Mouse (Mus musculus) midbrain, embryonic 11.5 days (tissue): ENCODE measurements at regions not wholly inside any gene's neighbourhood (a gene's known extent, or its start where the extent isn't known, plus 50 kb on each side); places are given as distances from the start of the nearest gene placed in this dataset.

ENCODE experiments used
- ATAC-seq: fragments of 200-750 bp; cut with Nextera tagmentation; 2 replicates; pipeline ENCODE4 v1.8.0; 2017; ENCODE audit warnings: moderate TSS enrichment, moderate library complexity; ENCODE audit not compliant: low FRiP score
- DNase-seq: peaks from one replicate; pipeline ENCODE4 v3.0.0; 2015; ENCODE audit warnings: low spot score; ENCODE audit errors: missing footprints
- H3K27ac ChIP-seq: fragments of 300-500 bp; sonication (generic); 2 replicates; pipeline ENCODE4 v1.5.1; 2014; ENCODE audit warnings: low read depth, low read length
- H3K27me3 ChIP-seq: fragments of 300-500 bp; sonication (generic); 2 replicates; pipeline ENCODE4 v1.6.1; 2014; ENCODE audit warnings: mild to moderate bottlenecking, low read length, moderate library complexity, mixed read lengths; ENCODE audit not compliant: control insufficient read depth, insufficient read depth
- H3K36me3 ChIP-seq: fragments of 300-500 bp; sonication (generic); 2 replicates; pipeline ENCODE4 v1.6.1; 2014; ENCODE audit warnings: mild to moderate bottlenecking, low read length, moderate library complexity, mixed read lengths; ENCODE audit not compliant: control insufficient read depth, insufficient read depth
- H3K4me1 ChIP-seq: fragments of 300-500 bp; sonication (generic); 2 replicates; pipeline ENCODE4 v1.6.1; 2014; ENCODE audit warnings: low read length; ENCODE audit not compliant: control insufficient read depth, insufficient read depth
- H3K4me2 ChIP-seq: fragments of 300-500 bp; sonication (generic); 2 replicates; pipeline ENCODE4 v1.6.1; 2014; ENCODE audit warnings: mild to moderate bottlenecking, moderate library complexity
- H3K4me3 ChIP-seq: fragments of 300-500 bp; sonication (generic); 2 replicates; pipeline ENCODE4 v1.5.1; 2014; ENCODE audit warnings: low read depth, low read length
- H3K9ac ChIP-seq: fragments of 300-500 bp; sonication (generic); 2 replicates; pipeline ENCODE4 v1.6.1; 2014; ENCODE audit warnings: low read length
- H3K9me3 ChIP-seq: fragments of 300-500 bp; sonication (generic); 2 replicates; pipeline ENCODE4 v1.6.1; 2016; ENCODE audit warnings: low read length; ENCODE audit not compliant: control insufficient read depth
- WGBS: fragments of 180-500 bp; shearing (Covaris S2); extraction: QIAGEN DNeasy Blood & Tissue Kit; methylation state at CpG from one replicate; pipeline ENCODE4 v1.1.7; 2014; 5-methylcytosine and 5-hydroxymethylcytosine counted together

- no peaks in the 10 kb centered on the region for H3K27me3 ChIP-seq
- H3K36me3 ChIP-seq: no peaks in the 10 kb centered on the region
- no peak for DNase-seq
- no peak overlapping the region for H3K4me3 ChIP-seq
- no peaks in the 10 kb centered on the region for H3K4me1 ChIP-seq
- ATAC-seq: no peak
- 88% methylated on average over 2 of the region's 2 CpGs for WGBS
- no peaks in the 10 kb centered on the region for H3K9me3 ChIP-seq
- H3K4me2 ChIP-seq: no peak overlapping the region
- no peak overlapping the region for H3K27ac ChIP-seq
- H3K9ac ChIP-seq: no peak overlapping the region
Measured at GRCm38 (mm10) chr13:102148039-102148438, 380.0 kb upstream of the Pik3r1 start.

- Histone ChIP-seq H3K4me2 (no peak overlapping the region), H3K27me3 (no peaks in the 10 kb centered on the region), H3K9me3 (no peaks in the 10 kb centered on the region), H3K27ac (no peak overlapping the region), H3K9ac (no peak overlapping the region), H3K36me3 (no peaks in the 10 kb centered on the region), H3K4me3 (no peak overlapping the region), H3K4me1 (peaks cover 5% of the 10 kb centered on the region)
- 65% methylated on average over 5 of the region's 5 CpGs for WGBS
- ATAC-seq: 0 out of 2 replicates have a peak, but pooled peaks have one; percentile 42
- peak; percentile 62 for DNase-seq
Measured at GRCm38 (mm10) chr13:102153785-102154608, 386.0 kb upstream of the Pik3r1 start.

GRCm38 (mm10) chr13:102154609-102154899, 386.5 kb upstream of the Pik3r1 start:
- no peak for ATAC-seq
- H3K4me3 ChIP-seq: no peak overlapping the region
- no peak for DNase-seq
- 72% methylated on average over 2 of the region's 2 CpGs for WGBS
- H3K4me1 ChIP-seq: peaks cover 5% of the 10 kb centered on the region
- no peak overlapping the region for H3K9ac ChIP-seq
- no peak overlapping the region for H3K4me2 ChIP-seq
- H3K27me3 ChIP-seq: no peaks in the 10 kb centered on the region
- no peaks in the 10 kb centered on the region for H3K36me3 ChIP-seq
- H3K27ac ChIP-seq: no peak overlapping the region
- H3K9me3 ChIP-seq: no peaks in the 10 kb centered on the region

GRCm38 (mm10) chr13:102157369-102158130, 389.5 kb upstream of the Pik3r1 start:
- H3K9ac ChIP-seq: no peak overlapping the region
- no peaks in the 10 kb centered on the region for H3K36me3 ChIP-seq
- H3K9me3 ChIP-seq: no peaks in the 10 kb centered on the region
- peak; percentile 79 for DNase-seq
- H3K4me3 ChIP-seq: no peak overlapping the region
- no peaks in the 10 kb centered on the region for H3K27me3 ChIP-seq
- peaks cover 5% of the 10 kb centered on the region for H3K4me1 ChIP-seq
- 49% methylated on average over 6 of the region's 6 CpGs for WGBS
- peak; percentile 66; the same call in 1 of the 2 replicates for ATAC-seq
- no peak overlapping the region for H3K4me2 ChIP-seq
- no peak overlapping the region for H3K27ac ChIP-seq

- 88% methylated on average over 9 of the region's 9 CpGs for WGBS
- no peak overlapping the region for H3K4me2 ChIP-seq
- H3K27me3 ChIP-seq: no peaks in the 10 kb centered on the region
- no peak overlapping the region for H3K9ac ChIP-seq
- ATAC-seq (no peak), DNase-seq (no peak)
- no peaks in the 10 kb centered on the region for H3K9me3 ChIP-seq
- no peaks in the 10 kb centered on the region for H3K36me3 ChIP-seq
- no peak overlapping the region for H3K27ac ChIP-seq
- H3K4me3 ChIP-seq: no peak overlapping the region
- H3K4me1 ChIP-seq: no peaks in the 10 kb centered on the region
Measured at GRCm38 (mm10) chr13:102173382-102174234, 405.6 kb upstream of the Pik3r1 start.

GRCm38 (mm10) chr13:102174431-102174830, 406.4 kb upstream of the Pik3r1 start:
- H3K36me3 ChIP-seq: no peaks in the 10 kb centered on the region

GRCm38 (mm10) chr13:102174896-102175295, 406.9 kb upstream of the Pik3r1 start:
- ATAC-seq (no peak), DNase-seq (no peak)
- no peaks in the 10 kb centered on the region for H3K4me1 ChIP-seq
- H3K9ac ChIP-seq: no peak overlapping the region
- H3K27me3 ChIP-seq: no peaks in the 10 kb centered on the region
- H3K4me3 ChIP-seq: no peak overlapping the region
- H3K36me3 ChIP-seq: no peaks in the 10 kb centered on the region
- H3K4me2 ChIP-seq: no peak overlapping the region
- H3K9me3 ChIP-seq: no peaks in the 10 kb centered on the region
- 87% methylated on average over 2 of the region's 2 CpGs for whole genome bisulfite sequencing
- no peak overlapping the region for H3K27ac ChIP-seq

More at GRCm38 (mm10) chr13:102174431-102174830, 406.4 kb upstream of the Pik3r1 start:
- Histone ChIP-seq H3K27me3 (no peaks in the 10 kb centered on the region), H3K9me3 (no peaks in the 10 kb centered on the region), H3K4me2 (no peak overlapping the region), H3K9ac (no peak overlapping the region), H3K4me1 (no peaks in the 10 kb centered on the region), H3K4me3 (no peak overlapping the region), H3K27ac (no peak overlapping the region)
- 86% methylated on average over 3 of the region's 3 CpGs for WGBS
- DNase-seq (no peak), ATAC-seq (no peak)

- Histone ChIP-seq H3K27ac (no peak overlapping the region), H3K4me3 (no peak overlapping the region), H3K4me1 (no peaks in the 10 kb centered on the region), H3K4me2 (no peak overlapping the region), H3K36me3 (no peaks in the 10 kb centered on the region), H3K27me3 (no peaks in the 10 kb centered on the region), H3K9me3 (no peaks in the 10 kb centered on the region), H3K9ac (no peak overlapping the region)
- ATAC-seq (no peak), DNase-seq (no peak)
- 93% methylated on average over 1 of the region's 1 CpGs for WGBS
Measured at GRCm38 (mm10) chr13:102175406-102175805, 407.4 kb upstream of the Pik3r1 start.
